Mouse (Mus musculus) MEL (cell line): ENCODE results near the gene Unc93b1.

Source experiments
- CHD2 ChIP-seq: IDR thresholded peaks from 2 replicates; pipeline ENCODE4 v1.6.1; 2011; ENCODE audit warnings: low read length, improper control_type of control experiment
- CTCF ChIP-seq, 3 experiments: IDR thresholded peaks in 2 of 3; conservative IDR thresholded peaks in 1 of 3; 2 replicates each; pipeline ENCODE4 v1.5.1; 2011 to 2012; ENCODE audit warnings: low read length in 3 of 3, low read depth in 2 of 3, mild to moderate bottlenecking in 2 of 3, improper control_type of control experiment in 1 of 3, inconsistent platforms in 1 of 3, mixed read lengths in 1 of 3, moderate library complexity in 1 of 3; ENCODE audit not compliant: control insufficient read depth in 1 of 3, insufficient read depth in 1 of 3, poor library complexity in 1 of 3, severe bottlenecking in 1 of 3
- EP300 ChIP-seq, 2 experiments: IDR thresholded peaks; 2 replicates each; pipeline ENCODE4 v1.6.1; 2011; ENCODE audit warnings: improper control_type of control experiment in 2 of 2, low read length in 2 of 2, low read depth in 1 of 2, mild to moderate bottlenecking in 1 of 2
- MAFK ChIP-seq: IDR thresholded peaks from 2 replicates; pipeline ENCODE4 v1.6.1; 2011; ENCODE audit warnings: low read depth, mild to moderate bottlenecking, low read length, improper control_type of control experiment, borderline replicate concordance
- MAZ ChIP-seq: IDR thresholded peaks from 2 replicates; pipeline ENCODE4 v1.6.1; 2012; ENCODE audit warnings: low read depth, mild to moderate bottlenecking, inconsistent platforms, low read length, improper control_type of control experiment
- NELFE ChIP-seq: IDR thresholded peaks from 2 replicates; pipeline ENCODE4 v1.6.1; 2011; ENCODE audit warnings: low read depth, low read length, improper control_type of control experiment
- POLR2A ChIP-seq, 2 experiments: IDR thresholded peaks; 2 replicates each; pipeline ENCODE4 v1.6.1; 2011 to 2012; ENCODE audit warnings: low read length in 2 of 2, mild to moderate bottlenecking in 2 of 2, control low read depth in 1 of 2, improper control_type of control experiment in 1 of 2, low read depth in 1 of 2, moderate library complexity in 1 of 2; ENCODE audit not compliant: control insufficient read depth in 1 of 2, insufficient read depth in 1 of 2, poor library complexity in 1 of 2
- POLR2AphosphoS2 ChIP-seq: IDR thresholded peaks from 2 replicates; pipeline ENCODE4 v1.6.1; 2011; ENCODE audit warnings: low read length, improper control_type of control experiment
- TCF12 ChIP-seq: IDR thresholded peaks from 2 replicates; pipeline ENCODE4 v1.6.1; 2014; ENCODE audit warnings: low read depth, mild to moderate bottlenecking, inconsistent platforms, low read length, improper control_type of control experiment, moderate library complexity

DNA sequence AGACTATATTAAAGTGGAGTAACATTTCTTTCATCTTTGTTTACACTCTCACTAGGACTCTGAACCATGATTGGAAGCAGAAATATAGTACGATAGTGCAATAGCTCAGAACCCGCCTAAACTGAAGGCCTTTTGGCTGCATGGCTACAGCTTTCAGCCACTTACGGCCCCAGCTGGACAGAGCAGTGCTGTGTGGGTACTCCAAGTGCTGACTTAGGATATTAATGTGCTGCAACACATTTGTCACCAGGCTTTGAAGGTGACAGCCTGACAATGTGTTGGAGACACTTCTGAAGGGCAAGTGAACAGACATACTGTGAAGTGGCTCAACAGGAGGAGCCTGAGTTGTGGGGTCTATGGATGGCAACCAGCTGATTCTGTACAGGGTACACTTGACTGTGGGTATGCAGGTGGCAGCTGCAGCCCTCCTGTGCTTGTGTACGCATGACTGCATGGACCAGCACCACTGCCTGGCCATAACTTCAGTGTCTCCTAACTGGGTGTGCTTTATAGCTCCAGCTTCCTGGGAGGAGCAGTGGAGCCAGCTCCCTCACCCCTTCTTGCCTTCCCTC lies 41.4 kb upstream of the Unc93b1 start:
- TF ChIP-seq MAZ, result no peak
- TF ChIP-seq CHD2, result no peak
- no peak for TF ChIP-seq CTCF (IDR thresholded peaks at IDR 0.05 in 2 of 3, conservative IDR thresholded peaks at IDR 0.05 in 1 of 3; ENCODE audit: control insufficient read depth in 1 of 3, insufficient read depth in 1 of 3, low read depth in 2 of 3, low read length in 3 of 3, poor library complexity in 1 of 3, severe bottlenecking in 1 of 3)
- TF ChIP-seq POLR2A (IDR thresholded peaks at IDR 0.05; ENCODE audit: control insufficient read depth in 1 of 2, insufficient read depth in 1 of 2, low read depth in 1 of 2, low read length in 2 of 2, poor library complexity in 1 of 2), result no peak
- TF ChIP-seq POLR2AphosphoS2, result no peak
- TF ChIP-seq EP300 (IDR thresholded peaks at IDR 0.05; ENCODE audit: low read depth in 1 of 2, low read length in 2 of 2), result no peak
- TF ChIP-seq TCF12, result no peak
- TF ChIP-seq NELFE, result no peak
- TF ChIP-seq MAFK, result no peak
